Mouse (Mus musculus): ENCODE data around the gene BC030870. TPM values are rescaled to one million over a fixed set of nuclear protein-coding genes. Genes with fewer than 3 reads are reported as not detected.
A peak's percentile ranks its signal among the peaks of the same experiment; 100 is the strongest.

Gene BC030870
- polyA plus RNA-seq, 1 experiment from 2014 or later, result not detected

- no peak overlapping the region for H3K27ac ChIP-seq (replicated peaks)
- WGBS, result 36% methylated on average over 5 of the region's 5 CpGs
- no peak for ATAC-seq (ENCODE audit: low FRiP score)
These were observed 82.8 kb downstream of the BC030870 start for GRCm38 (mm10) chr8:65046565-65046964.

GRCm38 (mm10) chr8:65037117-65037533, 92.2 kb downstream of the BC030870 start, which contains the start of gene Apela:
TSS of gene Apela (minus strand) at chr8:65037336.
- Histone ChIP-seq H3K27me3 (replicated peaks) (no peaks in the 10 kb centered on the region), H3K4me1 (peaks cover 14% of the 10 kb centered on the region), H3K36me3 (no peaks in the 10 kb centered on the region), H3K9ac (replicated peaks) (peak within 1 kb of the TSS; percentile 23), H3K27ac (replicated peaks) (no peak within 1 kb of the TSS; the same call in 1 of the 2 replicates), H3K4me3 (replicated peaks) (peak within 1 kb of the TSS; percentile 37), H3K4me2 (peak within 1 kb of the TSS; percentile 71), H3K9me3 (replicated peaks) (no peaks in the 10 kb centered on the region)
- ATAC-seq (ENCODE audit: low FRiP score), result peak; percentile 59
- under 1% methylated on average over 8 of the region's 8 CpGs for WGBS

More at GRCm38 (mm10) chr8:65046565-65046964, 82.8 kb downstream of the BC030870 start:
- H3K27me3 ChIP-seq (replicated peaks), result no peaks in the 10 kb centered on the region
- no peaks in the 10 kb centered on the region for H3K36me3 ChIP-seq
- H3K4me3 ChIP-seq (replicated peaks), result no peak overlapping the region
- H3K9me3 ChIP-seq (replicated peaks), result no peaks in the 10 kb centered on the region
- no peak overlapping the region for H3K9ac ChIP-seq (replicated peaks)
- H3K4me2 ChIP-seq, result no peak overlapping the region
- no peaks in the 10 kb centered on the region for H3K4me1 ChIP-seq

Small RNAs within 50 kb of the gene (microRNA-seq; reads per million reads assigned to microRNA genes)
- gene Gm24333, result not detected

Other genes with a start within 250 kb of the BC030870 start
- gene Tmem192, start 182.4 kb downstream of the BC030870 start, polyA plus RNA-seq (2015; fragmentation: Nextera tagmentation; extraction: Ambion mirVana), result 36.4 and 37.9 TPM in 2 replicates
- gene Trim75, start 141.7 kb downstream of the BC030870 start, polyA plus RNA-seq (2015; fragmentation: Nextera tagmentation; extraction: Ambion mirVana), result 0.10 and 0.15 TPM in 2 replicates
- gene Trim61, start 111.0 kb downstream of the BC030870 start, polyA plus RNA-seq (2015; fragmentation: Nextera tagmentation; extraction: Ambion mirVana), result 0.32 and 0.42 TPM in 2 replicates
- gene Trim60, start 111.0 kb downstream of the BC030870 start, polyA plus RNA-seq (2015; fragmentation: Nextera tagmentation; extraction: Ambion mirVana), result not detected in 2 replicates
- gene Apela, start 92.2 kb downstream of the BC030870 start, polyA plus RNA-seq (2015; fragmentation: Nextera tagmentation; extraction: Ambion mirVana), result 2.9 and 4.6 TPM in 2 replicates
- not detected in 2 replicates for gene Gm10663, start 54.5 kb downstream of the BC030870 start, polyA plus RNA-seq (2015; fragmentation: Nextera tagmentation; extraction: Ambion mirVana)